Mouse (Mus musculus): Measurements from ENCODE around the gene Ube2z.

DNA sequence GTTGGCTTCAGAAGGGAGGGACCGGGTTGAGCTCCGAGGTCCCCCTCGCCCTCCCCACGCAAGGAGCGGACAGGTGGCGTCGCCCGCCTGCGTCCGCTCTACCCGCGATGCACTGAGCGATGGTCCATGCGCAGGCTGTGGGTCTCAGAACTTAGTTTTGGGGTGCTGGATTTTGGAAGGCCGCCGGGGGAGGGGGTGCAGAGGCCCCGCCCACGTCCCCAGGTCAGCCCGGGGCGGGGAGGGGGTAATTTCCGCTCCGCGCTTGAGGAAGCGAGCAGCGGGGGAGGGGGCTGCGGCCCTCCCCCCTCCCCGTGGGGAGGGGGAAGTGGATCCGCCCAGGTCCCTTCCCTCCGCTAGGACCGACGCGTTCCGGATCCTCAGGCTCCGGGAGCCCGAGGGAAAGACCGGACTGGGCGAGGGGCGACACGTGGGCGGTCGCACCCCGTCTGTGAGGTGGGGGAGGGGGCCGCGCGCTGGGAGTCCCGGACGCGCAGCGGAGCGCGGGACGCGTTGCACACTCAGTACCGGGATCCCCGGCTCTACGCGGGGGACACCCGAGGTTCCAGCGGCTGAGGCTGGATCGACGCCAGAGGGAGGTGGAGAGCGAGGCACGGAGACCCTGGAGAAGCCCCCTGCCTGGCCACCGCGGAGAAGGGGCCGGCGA lies 58.2 kb downstream of the Ube2z start:
- no peak for TF ChIP-seq CTCF (IDR thresholded peaks at IDR 0.05; ENCODE audit: extremely low read depth, insufficient read length, insufficient replicate concordance, low read depth, low read length)
- no peak for TF ChIP-seq POLR2A (IDR thresholded peaks at IDR 0.05; ENCODE audit: low read depth, low read length)

Measured in small intestine, adult 2 months (tissue).